Mouse (Mus musculus) A20 (cell line): Measurements from ENCODE around the gene Slc4a10.

ENCODE experiments used
- DNase-seq: peaks from one replicate; pipeline ENCODE4 v3.0.0-alpha.2; 2011; ENCODE audit warnings: low read depth, low spot score

Slc4a10 gene

GRCm38 (mm10) chr2:62347762-62348161 is 301.5 kb downstream of the Slc4a10 start:
- DNase-seq: no peak

GRCm38 (mm10) chr2:62352035-62352434 is 305.8 kb downstream of the Slc4a10 start:
- DNase-seq: no peak

GRCm38 (mm10) chr2:62355766-62356165 is 309.5 kb downstream of the Slc4a10 start:
- DNase-seq: no peak

- no peak for DNase-seq
Measured at GRCm38 (mm10) chr2:62356606-62357005, 310.3 kb downstream of the Slc4a10 start.

GRCm38 (mm10) chr2:62357259-62357658 is 311.0 kb downstream of the Slc4a10 start:
- no peak for DNase-seq

GRCm38 (mm10) chr2:62360872-62361271 is 314.6 kb downstream of the Slc4a10 start:
- no peak for DNase-seq

GRCm38 (mm10) chr2:62361514-62361913 is 315.3 kb downstream of the Slc4a10 start:
- DNase-seq: no peak

GRCm38 (mm10) chr2:62362211-62362610 is 315.9 kb downstream of the Slc4a10 start:
- DNase-seq: no peak

GRCm38 (mm10) chr2:62363606-62364005 is 317.3 kb downstream of the Slc4a10 start:
- no peak for DNase-seq

- DNase-seq: no peak
Measured at GRCm38 (mm10) chr2:62368349-62369053, 322.2 kb downstream of the Slc4a10 start.

GRCm38 (mm10) chr2:62370048-62370447 is 323.8 kb downstream of the Slc4a10 start:
- DNase-seq: no peak

GRCm38 (mm10) chr2:62373692-62374091 is 327.4 kb downstream of the Slc4a10 start:
- DNase-seq: no peak
